Mouse (Mus musculus): ENCODE results near the gene Hba-x. TPM values are rescaled to one million over a fixed set of nuclear protein-coding genes. Genes with fewer than 3 reads are reported as not detected.
"Not testable (repeated sequence)": the region's sequence is repeated elsewhere in the genome, so short reads cannot be mapped to it uniquely, and the experiment has no call there.

Hba-x gene
- polyA plus RNA-seq, 1 experiment from 2014 or later, result 319 TPM

GRCm38 (mm10) chr11:32278458-32278957 is 2.3 kb downstream of the Hba-x start:
- Histone ChIP-seq H3K27ac (replicated peaks) (no peak overlapping the region), H3K36me3 (no peaks in the 10 kb centered on the region), H3K4me3 (no peak overlapping the region), H3K4me2 (no peak overlapping the region), H3K27me3 (peaks cover 17% of the 10 kb centered on the region; the same call in 1 of the 2 replicates), H3K9ac (no peak overlapping the region), H3K9me3 (no peaks in the 10 kb centered on the region), H3K4me1 (replicated peaks) (no peaks in the 10 kb centered on the region)
- 79% methylated on average over 12 of the region's 12 CpGs for WGBS
- no peak for ATAC-seq (ENCODE audit: low read depth)

GRCm38 (mm10) chr11:32280646-32281045 is 4.4 kb downstream of the Hba-x start:
- Histone ChIP-seq H3K9ac (no peak overlapping the region), H3K4me1 (replicated peaks) (no peaks in the 10 kb centered on the region), H3K9me3 (no peaks in the 10 kb centered on the region), H3K27me3 (peaks cover 17% of the 10 kb centered on the region; the same call in 1 of the 2 replicates), H3K4me2 (no peak overlapping the region), H3K4me3 (no peak overlapping the region), H3K36me3 (no peaks in the 10 kb centered on the region), H3K27ac (replicated peaks) (no peak overlapping the region)
- 78% methylated on average over 2 of the region's 2 CpGs for WGBS
- ATAC-seq (ENCODE audit: low read depth), result no peak

- no peak overlapping the region; the same call in 1 of the 2 replicates for H3K27ac ChIP-seq (replicated peaks)
- ATAC-seq (ENCODE audit: low read depth), result no peak
- WGBS, result 63% methylated on average over 1 of the region's 1 CpGs
These were observed 5.4 kb downstream of the Hba-x start for GRCm38 (mm10) chr11:32281416-32282144.

DNA sequence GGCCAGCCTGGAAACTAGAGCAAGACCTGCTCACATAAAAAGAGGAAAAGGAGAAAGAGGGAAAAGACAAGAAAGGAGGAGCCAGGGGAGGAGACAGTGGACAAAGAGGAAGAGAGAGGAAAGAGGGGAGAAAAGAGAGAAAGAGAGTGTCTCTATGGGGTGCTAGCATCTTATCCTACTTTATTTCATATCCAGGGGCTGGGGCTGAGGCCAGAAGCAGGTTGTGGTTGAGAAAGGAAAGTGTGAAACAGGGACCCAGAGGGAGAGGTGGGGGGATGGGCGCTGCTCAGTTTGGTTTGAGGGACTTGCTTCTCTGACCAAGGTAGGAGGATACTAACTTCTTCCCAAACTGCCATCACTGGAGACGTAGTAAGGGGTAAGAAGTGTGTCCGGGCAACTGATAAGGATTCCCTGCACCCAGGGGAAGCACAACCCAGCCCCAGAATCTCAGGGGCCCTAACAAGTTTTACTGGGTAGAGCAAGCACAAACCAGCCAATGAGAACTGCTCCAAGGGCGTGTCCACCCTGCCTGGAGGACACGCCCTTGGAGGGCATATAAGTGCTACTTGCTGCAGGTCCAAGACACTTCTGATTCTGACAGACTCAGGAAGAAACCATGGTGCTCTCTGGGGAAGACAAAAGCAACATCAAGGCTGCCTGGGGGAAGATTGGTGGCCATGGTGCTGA is 7.0 kb downstream of the Hba-x start, which contains the start of gene Hba-a1:
Hba-a1 (plus strand) TSS at position 421 of the 687 bp plus-strand sequence.
- H3K9me3 ChIP-seq; H3K27ac ChIP-seq (replicated peaks); H3K9ac ChIP-seq; H3K36me3 ChIP-seq; H3K4me2 ChIP-seq; H3K27me3 ChIP-seq; ATAC-seq (ENCODE audit: low read depth); H3K4me3 ChIP-seq; H3K4me1 ChIP-seq (replicated peaks): not testable (repeated sequence)
- WGBS, result 75% methylated on average over 1 of the region's 5 CpGs

More at GRCm38 (mm10) chr11:32281416-32282144, 5.4 kb downstream of the Hba-x start:
- Histone ChIP-seq H3K36me3 (no peaks in the 10 kb centered on the region), H3K27me3 (peaks cover 11% of the 10 kb centered on the region; the same call in 1 of the 2 replicates), H3K9ac (no peak overlapping the region), H3K9me3 (no peaks in the 10 kb centered on the region), H3K4me2 (no peak overlapping the region), H3K4me1 (replicated peaks) (no peaks in the 10 kb centered on the region), H3K4me3 (no peak overlapping the region)

DNA sequence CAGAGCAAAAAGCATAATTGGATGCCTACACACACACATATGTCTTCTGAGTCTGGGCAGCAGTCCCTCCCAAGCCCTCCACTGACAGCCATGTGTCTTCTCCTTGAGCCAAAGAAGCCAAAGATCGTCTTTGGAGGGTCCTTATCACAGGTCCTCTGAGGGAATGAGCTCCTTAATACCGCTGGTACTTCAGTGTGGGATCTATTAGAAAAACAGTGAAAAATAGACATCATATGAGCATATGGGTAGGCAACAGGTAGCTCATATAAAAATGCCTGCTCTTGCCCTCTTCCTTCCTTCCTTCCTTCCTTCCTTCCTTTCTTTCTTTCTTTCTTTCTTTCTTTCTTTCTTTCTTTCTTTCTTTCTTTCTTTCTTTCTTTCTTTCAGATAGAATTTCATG is 8.4 kb downstream of the Hba-x start:
- not testable (repeated sequence) for H3K4me3 ChIP-seq; H3K9me3 ChIP-seq; H3K4me1 ChIP-seq (replicated peaks); H3K4me2 ChIP-seq; H3K9ac ChIP-seq; H3K27me3 ChIP-seq; ATAC-seq (ENCODE audit: low read depth); H3K36me3 ChIP-seq; H3K27ac ChIP-seq (replicated peaks)
- WGBS, result 61% methylated on average over 2 of the region's 2 CpGs

- no peak for ATAC-seq (ENCODE audit: low read depth)
- H3K36me3 ChIP-seq, result no peaks in the 10 kb centered on the region
- no peaks in the 10 kb centered on the region for H3K9me3 ChIP-seq
- 86% methylated on average over 6 of the region's 7 CpGs for WGBS
- H3K4me2 ChIP-seq, result no peak overlapping the region
- H3K27ac ChIP-seq (replicated peaks), result no peak overlapping the region
- H3K9ac ChIP-seq, result no peak overlapping the region
- H3K4me1 ChIP-seq (replicated peaks), result no peaks in the 10 kb centered on the region
- H3K4me3 ChIP-seq, result no peak overlapping the region
- peaks cover 10% of the 10 kb centered on the region for H3K27me3 ChIP-seq
These were observed 9.0 kb downstream of the Hba-x start for GRCm38 (mm10) chr11:32285031-32285775.

GRCm38 (mm10) chr11:32285887-32286286 is 9.7 kb downstream of the Hba-x start:
- not testable (repeated sequence) for H3K36me3 ChIP-seq; H3K4me1 ChIP-seq (replicated peaks); H3K9ac ChIP-seq; ATAC-seq (ENCODE audit: low read depth); H3K9me3 ChIP-seq; H3K4me2 ChIP-seq; H3K27ac ChIP-seq (replicated peaks); H3K27me3 ChIP-seq; H3K4me3 ChIP-seq

DNA sequence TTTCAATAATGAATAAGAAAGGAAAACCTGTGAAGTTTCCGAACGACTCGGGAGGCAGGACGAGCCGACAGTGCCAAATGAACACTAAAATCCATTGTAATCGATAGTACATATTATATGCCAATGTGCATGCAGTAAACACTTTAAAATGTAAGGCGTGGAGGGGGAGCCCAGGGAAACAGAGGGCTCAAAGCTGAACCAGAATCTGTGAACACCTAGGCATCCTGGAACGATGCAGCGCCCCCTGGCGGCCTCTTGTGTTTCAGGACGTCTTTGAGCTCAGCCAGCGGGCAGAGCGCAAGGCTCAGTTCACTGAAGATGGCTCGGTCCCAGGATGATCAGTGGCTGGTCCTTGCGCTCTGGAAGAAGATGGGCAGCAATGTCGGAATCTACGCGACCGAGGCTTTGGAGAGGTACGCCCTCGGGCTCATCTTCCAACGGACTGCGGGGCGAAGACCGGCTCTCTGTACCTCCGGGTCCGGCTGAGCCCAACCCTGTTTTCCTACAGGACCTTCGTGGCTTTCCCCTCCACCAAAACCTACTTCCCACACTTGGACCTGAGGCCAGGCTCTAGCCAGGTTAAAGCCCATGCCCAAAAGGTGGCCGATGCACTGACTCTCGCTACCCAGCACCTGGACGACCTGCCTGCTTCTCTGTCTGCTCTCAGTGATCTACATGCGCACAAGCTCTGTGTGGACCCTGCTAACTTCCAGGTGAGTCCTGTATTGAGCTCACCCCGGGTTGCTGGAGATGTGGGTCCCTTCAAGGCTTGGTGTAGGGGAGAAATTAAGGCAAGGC is 10.7 kb downstream of the Hba-x start, which contains the start of gene Hbq1b:
Hbq1b (plus strand) TSS at position 271 of the 798 bp plus-strand sequence.
- H3K4me1 ChIP-seq (replicated peaks); H3K9me3 ChIP-seq; H3K36me3 ChIP-seq; H3K27ac ChIP-seq (replicated peaks); H3K27me3 ChIP-seq: not testable (repeated sequence)
- Histone ChIP-seq H3K4me3 (peak within 1 kb of the TSS; percentile 26), H3K9ac (peak within 1 kb of the TSS; percentile 56; the same call in 1 of the 2 replicates), H3K4me2 (peak within 1 kb of the TSS; percentile 54)
- ATAC-seq (ENCODE audit: low read depth), result peak; percentile 85; the same call in 1 of the 2 replicates
- 20% methylated on average over 31 of the region's 33 CpGs for WGBS

GRCm38 (mm10) chr11:32287493-32287825 is 11.3 kb downstream of the Hba-x start:
- 69% methylated on average over 9 of the region's 9 CpGs for WGBS
- no peak overlapping the region for H3K4me3 ChIP-seq
- no peaks in the 10 kb centered on the region for H3K36me3 ChIP-seq
- H3K9me3 ChIP-seq, result no peaks in the 10 kb centered on the region
- no peak for ATAC-seq (ENCODE audit: low read depth)
- H3K9ac ChIP-seq, result no peak overlapping the region
- H3K27ac ChIP-seq (replicated peaks), result no peak overlapping the region
- no peaks in the 10 kb centered on the region for H3K4me1 ChIP-seq (replicated peaks)
- H3K27me3 ChIP-seq, result peaks cover 6% of the 10 kb centered on the region
- peak overlapping the region; percentile 54; the same call in 1 of the 2 replicates for H3K4me2 ChIP-seq

GRCm38 (mm10) chr11:32292819-32293218 is 16.6 kb downstream of the Hba-x start:
- H3K4me3 ChIP-seq; ATAC-seq (ENCODE audit: low read depth); H3K27ac ChIP-seq (replicated peaks); H3K9me3 ChIP-seq; H3K9ac ChIP-seq; H3K27me3 ChIP-seq; H3K4me1 ChIP-seq (replicated peaks); H3K36me3 ChIP-seq; H3K4me2 ChIP-seq: not testable (repeated sequence)
- 87% methylated on average over 4 of the region's 4 CpGs for WGBS

DNA sequence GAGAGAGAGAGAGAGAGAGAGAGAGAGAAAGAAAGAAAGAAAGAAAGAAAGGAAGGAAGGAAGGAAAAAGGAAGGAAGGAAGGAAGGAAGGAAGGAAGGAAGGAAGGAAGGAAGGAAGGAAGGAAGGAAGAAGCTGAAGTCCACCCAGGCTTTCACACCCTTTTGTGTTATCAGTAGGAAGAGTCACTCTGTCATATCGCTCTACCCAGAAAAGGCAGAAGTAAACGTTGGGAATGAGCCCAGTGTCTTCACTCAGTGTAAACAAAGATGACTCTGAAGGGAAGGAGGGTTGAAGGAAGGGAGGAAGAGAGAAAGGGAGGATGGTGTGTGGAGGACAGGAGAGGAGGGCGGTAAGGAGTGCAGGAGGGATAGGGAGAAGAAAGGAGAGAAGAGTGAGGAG is 17.3 kb downstream of the Hba-x start:
- ATAC-seq (ENCODE audit: low read depth); H3K4me2 ChIP-seq; H3K4me1 ChIP-seq (replicated peaks); H3K9ac ChIP-seq; H3K27me3 ChIP-seq; H3K36me3 ChIP-seq; H3K4me3 ChIP-seq; H3K27ac ChIP-seq (replicated peaks); H3K9me3 ChIP-seq: not testable (repeated sequence)
- 73% methylated on average over 3 of the region's 3 CpGs for WGBS
